Mouse (Mus musculus): ENCODE results near the gene Osbpl3. TPM values are rescaled to one million over a fixed set of nuclear protein-coding genes. Genes with fewer than 3 reads are reported as not detected.
A peak's percentile ranks its signal among the peaks of the same experiment; 100 is the strongest.

The Osbpl3 gene
- polyA plus RNA-seq, 1 experiment from 2014 or later: 6.2 TPM

DNA sequence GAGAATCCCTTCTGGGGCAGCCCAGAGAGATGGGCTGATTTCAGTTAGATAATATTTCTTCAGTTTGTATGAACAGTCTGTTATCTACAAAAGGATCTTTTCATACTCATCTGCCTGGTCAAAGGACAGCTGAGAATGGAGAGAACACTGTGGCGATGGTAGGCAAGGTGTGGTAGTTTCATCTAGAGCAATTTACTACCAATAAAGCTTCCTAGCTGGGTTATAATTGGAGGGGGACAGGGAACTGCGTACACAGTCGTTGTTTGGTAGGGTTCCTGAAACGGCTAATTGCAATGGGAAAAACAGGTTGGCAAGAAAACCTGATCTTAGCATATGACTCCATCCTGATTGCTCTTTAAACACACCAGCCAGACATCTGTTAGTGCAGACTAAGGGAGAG is 182.1 kb downstream of the Osbpl3 start:
- H3K9me3 ChIP-seq: no peaks in the 10 kb centered on the region
- H3K27me3 ChIP-seq (replicated peaks): no peaks in the 10 kb centered on the region
- no peaks in the 10 kb centered on the region for H3K4me1 ChIP-seq
- 89% methylated on average over 4 of the region's 4 CpGs for WGBS
- no peak for ATAC-seq (replicated peaks)
- H3K36me3 ChIP-seq (replicated peaks): no peaks in the 10 kb centered on the region
- H3K27ac ChIP-seq: no peak overlapping the region
- H3K9ac ChIP-seq: no peak overlapping the region
- H3K4me2 ChIP-seq: no peak overlapping the region
- H3K4me3 ChIP-seq: no peak overlapping the region

DNA sequence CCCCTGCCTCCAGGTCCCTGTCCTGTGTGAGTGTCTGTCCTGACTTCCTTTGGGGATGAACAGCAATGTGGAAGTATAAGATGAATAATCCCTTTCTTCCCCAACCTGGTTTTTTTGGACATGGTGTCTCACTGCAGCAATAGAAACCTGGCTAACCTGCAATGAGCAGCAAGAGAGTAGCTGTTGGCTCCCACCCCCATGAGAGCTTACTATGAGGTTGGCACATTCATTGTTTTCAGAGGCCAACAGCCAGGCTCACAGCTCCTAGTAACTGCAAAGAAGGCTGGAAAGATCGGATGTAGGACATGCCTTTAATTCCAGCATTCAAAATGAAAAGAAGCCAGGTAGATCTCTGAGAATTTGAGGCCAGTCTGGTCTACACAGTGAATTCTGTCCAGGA is 182.6 kb downstream of the Osbpl3 start:
- WGBS: 76% methylated on average over 1 of the region's 1 CpGs

DNA sequence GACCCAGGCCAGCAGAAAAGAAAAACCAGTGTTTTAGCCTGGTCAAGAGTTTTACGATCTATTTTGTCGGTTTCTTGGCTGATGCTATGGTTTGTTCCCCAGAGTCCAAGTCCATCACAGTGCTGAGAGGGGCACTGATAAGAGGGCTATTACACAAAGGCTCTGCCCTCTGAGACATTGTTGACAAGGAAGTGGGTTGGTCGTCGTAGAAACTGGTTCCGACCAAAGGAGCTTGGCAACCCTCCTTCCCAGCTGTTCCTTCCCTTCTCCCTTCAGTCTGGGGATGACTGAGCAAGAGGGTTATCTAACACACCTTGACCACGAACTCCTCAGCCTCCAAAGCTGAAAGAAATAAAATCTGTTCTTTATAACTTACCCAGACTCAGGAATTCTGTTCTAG is 192.3 kb downstream of the Osbpl3 start, which contains the start of gene Gsdme:
Gsdme (minus strand) TSS at position 193 of the 400 bp plus-strand sequence.
- no peak within 1 kb of the TSS for H3K4me2 ChIP-seq

More for the DNA sequence above, 182.6 kb downstream of the Osbpl3 start:
- Histone ChIP-seq H3K4me1 (no peaks in the 10 kb centered on the region), H3K27ac (no peak overlapping the region), H3K9ac (no peak overlapping the region), H3K27me3 (replicated peaks) (no peaks in the 10 kb centered on the region), H3K4me3 (no peak overlapping the region), H3K36me3 (replicated peaks) (no peaks in the 10 kb centered on the region), H3K4me2 (no peak overlapping the region), H3K9me3 (no peaks in the 10 kb centered on the region)
- ATAC-seq (replicated peaks): no peak

DNA sequence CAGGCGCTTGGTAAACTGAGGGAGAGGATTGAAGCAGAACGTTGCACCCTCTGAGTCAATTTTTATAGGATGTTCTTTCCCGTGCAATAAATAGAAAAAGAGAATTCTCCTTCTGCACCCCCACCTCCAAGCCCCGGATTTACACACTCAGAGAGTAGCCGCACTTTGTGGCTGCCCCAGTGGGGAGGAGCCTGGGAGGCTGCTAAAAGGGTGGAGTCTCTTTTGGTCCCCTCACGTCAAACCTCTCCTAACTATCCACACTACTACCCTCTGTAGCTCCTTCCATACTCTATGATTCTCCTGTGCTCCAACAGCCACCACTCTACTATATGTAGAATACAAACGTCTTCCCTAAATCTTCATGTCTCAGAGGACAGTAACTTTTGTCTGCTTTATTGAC is 193.7 kb downstream of the Osbpl3 start:
- Histone ChIP-seq H3K36me3 (replicated peaks) (no peaks in the 10 kb centered on the region), H3K27me3 (replicated peaks) (no peaks in the 10 kb centered on the region), H3K4me1 (peaks cover 25% of the 10 kb centered on the region), H3K4me3 (peak overlapping the region; percentile 53), H3K9me3 (no peaks in the 10 kb centered on the region), H3K9ac (peak overlapping the region; percentile 62; the same call in 1 of the 2 replicates), H3K27ac (peak overlapping the region; percentile 83; the same call in 1 of the 2 replicates), H3K4me2 (peak overlapping the region; percentile 67)
- no peak for ATAC-seq (replicated peaks)
- 26% methylated on average over 7 of the region's 7 CpGs for WGBS

More for the DNA sequence above, 192.3 kb downstream of the Osbpl3 start, which contains the start of gene Gsdme:
- Histone ChIP-seq H3K4me1 (peaks cover 25% of the 10 kb centered on the region), H3K9ac (no peak within 1 kb of the TSS), H3K36me3 (replicated peaks) (no peaks in the 10 kb centered on the region), H3K27me3 (replicated peaks) (no peaks in the 10 kb centered on the region), H3K27ac (no peak within 1 kb of the TSS), H3K9me3 (no peaks in the 10 kb centered on the region), H3K4me3 (no peak within 1 kb of the TSS)
- WGBS: 91% methylated on average over 6 of the region's 6 CpGs
- no peak for ATAC-seq (replicated peaks)

DNA sequence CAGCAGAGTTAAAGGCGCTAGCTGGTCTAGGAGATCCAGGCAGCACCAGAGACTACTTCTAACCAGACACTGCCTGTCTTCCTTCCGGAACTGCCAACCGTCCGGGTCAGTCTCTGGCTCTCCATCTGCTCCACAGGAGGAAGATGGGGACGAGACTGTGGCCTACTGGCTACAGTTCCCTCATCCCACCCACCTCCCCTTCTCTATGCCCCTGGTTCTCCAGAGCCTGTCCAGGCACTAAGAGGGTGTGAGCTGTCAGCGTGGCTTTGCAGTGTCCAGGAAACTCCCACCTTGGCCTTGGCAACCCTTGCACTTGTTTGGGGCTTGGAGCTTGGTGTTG is 194.1 kb downstream of the Osbpl3 start:
- Histone ChIP-seq H3K9me3 (no peaks in the 10 kb centered on the region), H3K4me1 (peaks cover 25% of the 10 kb centered on the region), H3K27ac (peak overlapping the region; percentile 83), H3K4me3 (peak overlapping the region; percentile 53), H3K36me3 (replicated peaks) (no peaks in the 10 kb centered on the region), H3K4me2 (peak overlapping the region; percentile 67), H3K9ac (peak overlapping the region; percentile 62), H3K27me3 (replicated peaks) (no peaks in the 10 kb centered on the region)
- no peak for ATAC-seq (replicated peaks)
- under 1% methylated on average over 6 of the region's 6 CpGs for WGBS

DNA sequence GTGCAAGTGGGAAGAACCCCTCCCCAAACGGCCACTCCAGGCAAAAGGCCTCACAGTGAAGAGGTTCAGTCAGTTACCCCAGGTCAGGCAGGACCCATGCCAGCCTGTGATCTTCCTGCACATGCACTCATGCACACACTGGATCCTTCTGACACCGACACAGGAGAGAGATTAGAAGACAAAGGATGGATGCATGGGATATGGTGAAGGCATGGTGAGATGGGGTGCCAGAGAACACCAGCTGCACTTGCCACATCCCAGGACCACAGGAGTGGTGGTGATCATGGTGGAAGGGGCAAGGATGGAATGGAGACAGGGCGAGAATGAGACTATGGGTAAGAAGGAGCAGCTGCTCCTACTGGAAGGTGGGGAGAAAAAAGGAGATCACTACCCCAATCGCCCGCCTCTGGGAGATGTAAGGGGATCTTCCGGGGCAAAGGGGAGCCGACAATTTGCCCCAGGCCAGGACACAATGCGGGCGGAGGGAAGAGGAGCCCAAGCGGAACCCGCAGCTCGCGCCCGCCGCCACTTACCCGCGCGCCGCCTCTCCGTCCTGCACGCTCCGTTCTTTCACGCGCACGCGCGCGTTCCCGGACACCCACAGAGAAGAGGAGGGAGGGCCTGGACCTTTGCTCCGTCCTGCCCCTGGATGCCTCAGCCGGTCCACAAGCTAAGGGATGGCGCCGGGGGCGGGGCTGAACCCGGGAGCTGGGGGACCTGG is 194.6 kb downstream of the Osbpl3 start:
- Histone ChIP-seq H3K9me3 (no peaks in the 10 kb centered on the region), H3K9ac (peak overlapping the region; percentile 62), H3K36me3 (replicated peaks) (no peaks in the 10 kb centered on the region), H3K4me2 (peak overlapping the region; percentile 67), H3K27me3 (replicated peaks) (no peaks in the 10 kb centered on the region), H3K4me3 (peak overlapping the region; percentile 53), H3K27ac (peak overlapping the region; percentile 83), H3K4me1 (peaks cover 25% of the 10 kb centered on the region)
- WGBS: 1% methylated on average over 35 of the region's 35 CpGs
- peak; percentile 95 for ATAC-seq (replicated peaks)

DNA sequence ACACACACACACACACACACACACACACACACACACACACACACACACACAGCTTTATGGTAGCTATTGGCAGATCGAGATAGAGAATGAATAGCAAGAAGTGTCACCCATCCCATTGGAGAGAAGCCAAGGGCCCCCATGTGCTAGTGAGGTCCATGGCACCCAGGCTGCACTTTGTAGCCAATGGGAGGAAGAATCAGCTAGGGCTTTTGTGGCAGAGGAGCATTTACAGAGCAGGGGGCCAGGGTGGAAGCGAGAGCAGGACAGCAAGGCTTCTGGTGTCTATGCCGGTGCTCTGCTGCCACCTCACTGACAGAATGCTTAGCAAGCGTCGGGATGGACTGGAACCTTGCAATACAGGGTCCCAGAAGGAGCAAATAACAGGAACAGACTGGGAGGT is 200.6 kb downstream of the Osbpl3 start:
- 78% methylated on average over 5 of the region's 5 CpGs for WGBS
- ATAC-seq (replicated peaks): no peak
- H3K27ac ChIP-seq: no peak overlapping the region

DNA sequence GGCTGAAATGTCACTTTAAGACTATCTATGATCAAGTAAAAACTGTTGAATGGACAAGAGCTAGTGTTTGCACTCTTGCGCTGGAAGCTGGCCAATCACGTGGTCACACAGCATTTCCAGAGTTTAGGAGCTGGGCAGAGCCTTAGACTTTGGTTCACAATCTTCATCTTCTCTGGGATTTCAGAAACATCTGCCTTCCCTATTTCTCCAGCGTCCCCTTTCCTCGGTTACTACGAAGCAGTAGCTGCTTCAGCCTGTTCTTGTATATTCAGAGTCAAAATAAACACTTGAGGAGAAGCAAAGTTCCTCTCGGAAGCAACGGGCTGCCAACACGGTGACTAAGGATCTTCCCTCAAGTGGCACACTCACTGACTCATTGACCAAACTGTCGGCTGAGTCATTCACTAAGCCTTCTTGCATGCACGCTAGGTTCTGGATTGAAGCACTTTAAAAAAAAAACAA is 201.2 kb downstream of the Osbpl3 start:
- Histone ChIP-seq H3K36me3 (replicated peaks) (no peaks in the 10 kb centered on the region), H3K27me3 (replicated peaks) (no peaks in the 10 kb centered on the region), H3K4me2 (no peak overlapping the region), H3K9ac (no peak overlapping the region), H3K9me3 (no peaks in the 10 kb centered on the region), H3K4me1 (peaks cover 4% of the 10 kb centered on the region), H3K27ac (no peak overlapping the region), H3K4me3 (no peak overlapping the region)
- no peak for ATAC-seq (replicated peaks)
- WGBS: 74% methylated on average over 10 of the region's 10 CpGs

More for the DNA sequence above, 200.6 kb downstream of the Osbpl3 start:
- H3K4me1 ChIP-seq: peaks cover 10% of the 10 kb centered on the region
- H3K4me3 ChIP-seq: no peak overlapping the region
- H3K27me3 ChIP-seq (replicated peaks): no peaks in the 10 kb centered on the region
- H3K9ac ChIP-seq: no peak overlapping the region
- no peak overlapping the region for H3K4me2 ChIP-seq
- no peaks in the 10 kb centered on the region for H3K9me3 ChIP-seq
- no peaks in the 10 kb centered on the region for H3K36me3 ChIP-seq (replicated peaks)

DNA sequence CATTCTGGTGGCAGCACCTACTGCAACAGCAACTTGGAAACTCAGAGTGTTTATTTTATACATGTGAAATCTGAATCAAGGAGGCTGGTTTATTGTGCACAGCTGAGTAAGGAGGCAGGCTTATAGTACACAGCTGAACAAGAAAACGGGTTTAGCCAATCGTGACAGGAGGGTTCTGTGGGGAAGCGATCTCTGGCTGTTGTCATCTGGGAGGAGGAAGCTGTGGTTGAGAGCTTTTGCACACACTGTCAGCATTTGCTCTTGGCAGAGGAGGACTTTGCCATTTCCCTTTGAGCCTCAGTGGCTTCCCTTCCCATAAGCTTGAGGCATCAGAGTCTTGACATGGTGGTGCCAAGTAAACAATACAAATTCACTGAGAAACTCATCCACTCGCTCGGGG is 203.3 kb downstream of the Osbpl3 start:
- Histone ChIP-seq H3K36me3 (replicated peaks) (no peaks in the 10 kb centered on the region), H3K4me2 (no peak overlapping the region), H3K9me3 (no peaks in the 10 kb centered on the region), H3K27ac (no peak overlapping the region), H3K4me1 (no peaks in the 10 kb centered on the region), H3K9ac (no peak overlapping the region), H3K27me3 (replicated peaks) (no peaks in the 10 kb centered on the region), H3K4me3 (no peak overlapping the region)
- no peak for ATAC-seq (replicated peaks)
- 77% methylated on average over 5 of the region's 5 CpGs for WGBS

DNA sequence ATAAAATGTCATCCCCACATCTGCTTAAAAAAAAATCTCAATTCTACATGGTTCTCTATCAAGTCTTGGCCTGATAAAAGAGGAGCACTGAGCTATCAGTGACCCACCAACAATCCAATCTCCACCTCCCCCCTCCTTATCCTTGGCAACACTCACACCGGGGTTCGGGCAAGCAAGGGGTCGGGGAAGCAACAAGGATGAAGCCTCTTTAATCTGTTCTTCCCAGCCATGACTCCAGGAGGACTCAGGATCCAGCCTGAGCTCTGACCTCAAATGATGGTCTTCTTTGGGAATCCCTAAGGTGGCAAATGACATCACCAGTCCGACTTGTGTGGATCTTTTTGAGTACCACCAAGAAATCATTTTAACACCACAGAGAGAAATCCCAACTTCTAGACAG is 208.2 kb downstream of the Osbpl3 start:
- H3K27me3 ChIP-seq (replicated peaks): no peaks in the 10 kb centered on the region
- no peak overlapping the region for H3K4me3 ChIP-seq
- no peaks in the 10 kb centered on the region for H3K9me3 ChIP-seq
- no peak overlapping the region for H3K27ac ChIP-seq
- ATAC-seq (replicated peaks): no peak
- H3K36me3 ChIP-seq (replicated peaks): no peaks in the 10 kb centered on the region
- H3K4me1 ChIP-seq: no peaks in the 10 kb centered on the region
- no peak overlapping the region for H3K4me2 ChIP-seq
- WGBS: 89% methylated on average over 4 of the region's 4 CpGs
- no peak overlapping the region for H3K9ac ChIP-seq

DNA sequence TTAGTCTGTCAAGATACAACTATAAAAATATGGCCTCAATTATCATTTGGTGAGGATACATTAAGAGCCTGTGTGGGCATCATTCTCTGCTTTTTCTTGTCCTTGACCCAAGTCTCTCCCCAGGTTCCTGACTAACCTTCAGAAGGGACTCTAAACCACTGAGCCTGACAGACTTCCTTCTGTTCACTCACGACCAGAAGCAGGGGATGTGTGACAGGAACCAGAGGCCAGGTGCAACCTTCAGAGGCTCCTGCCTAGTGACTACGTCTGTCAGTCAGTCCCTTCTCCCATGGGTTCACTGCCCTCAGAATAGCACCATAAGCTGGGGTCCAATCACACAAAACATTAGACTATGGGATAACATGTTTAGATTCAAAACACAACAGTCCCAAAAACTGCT is 208.6 kb downstream of the Osbpl3 start:
- H3K4me1 ChIP-seq: no peaks in the 10 kb centered on the region
- no peak overlapping the region for H3K27ac ChIP-seq
- H3K27me3 ChIP-seq (replicated peaks): no peaks in the 10 kb centered on the region
- H3K9ac ChIP-seq: no peak overlapping the region
- no peak for ATAC-seq (replicated peaks)
- WGBS: 74% methylated on average over 2 of the region's 2 CpGs
- no peaks in the 10 kb centered on the region for H3K9me3 ChIP-seq
- H3K4me2 ChIP-seq: no peak overlapping the region
- H3K36me3 ChIP-seq (replicated peaks): no peaks in the 10 kb centered on the region
- H3K4me3 ChIP-seq: no peak overlapping the region

DNA sequence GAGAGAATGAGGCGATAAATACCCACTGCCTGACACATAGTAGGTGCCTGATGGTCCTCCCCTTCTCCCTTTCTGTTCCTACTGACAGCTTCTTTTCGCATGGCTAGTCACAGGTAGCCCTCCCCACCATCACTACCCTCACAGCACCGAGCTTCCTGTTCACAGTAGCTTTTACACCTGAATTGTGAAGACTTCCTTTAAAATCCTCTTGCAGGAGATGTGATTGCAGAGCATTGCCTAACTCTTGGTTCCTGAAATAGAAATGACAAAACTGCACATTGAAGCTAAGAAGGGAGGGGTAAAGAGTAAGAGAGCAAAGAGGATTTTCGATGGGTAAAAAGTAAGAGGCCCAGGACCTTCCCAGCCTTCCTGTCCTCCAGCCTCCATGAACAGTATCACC is 211.0 kb downstream of the Osbpl3 start:
- 89% methylated on average over 4 of the region's 4 CpGs for WGBS
- ATAC-seq (replicated peaks): no peak

DNA sequence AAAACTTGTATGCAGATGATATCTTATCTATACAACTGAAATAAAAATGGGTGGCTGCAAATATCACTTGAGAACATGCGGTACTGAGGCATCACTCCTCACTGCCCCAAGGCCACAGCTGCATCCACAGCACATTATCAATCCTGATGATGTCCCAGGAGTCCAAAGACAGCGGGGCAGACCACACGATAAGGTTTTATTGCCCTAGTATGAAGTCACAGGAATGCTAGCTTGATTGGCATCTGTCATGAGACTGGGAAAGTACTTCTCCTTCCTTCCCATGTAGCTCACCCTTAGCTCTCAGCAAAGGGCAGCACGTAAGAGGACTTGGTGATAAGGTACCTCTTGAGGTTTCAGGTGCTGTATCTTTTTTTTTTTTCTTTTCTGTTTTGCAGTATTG is 211.9 kb downstream of the Osbpl3 start:
- H3K4me3 ChIP-seq: no peak overlapping the region
- H3K27me3 ChIP-seq (replicated peaks): no peaks in the 10 kb centered on the region
- no peak overlapping the region for H3K9ac ChIP-seq
- 67% methylated on average over 4 of the region's 4 CpGs for WGBS
- H3K4me2 ChIP-seq: no peak overlapping the region
- H3K9me3 ChIP-seq: no peaks in the 10 kb centered on the region
- no peak overlapping the region for H3K27ac ChIP-seq
- H3K36me3 ChIP-seq (replicated peaks): no peaks in the 10 kb centered on the region
- H3K4me1 ChIP-seq: no peaks in the 10 kb centered on the region
- no peak for ATAC-seq (replicated peaks)

More for the DNA sequence above, 211.0 kb downstream of the Osbpl3 start:
- Histone ChIP-seq H3K36me3 (replicated peaks) (no peaks in the 10 kb centered on the region), H3K4me3 (no peak overlapping the region), H3K27me3 (replicated peaks) (no peaks in the 10 kb centered on the region), H3K27ac (no peak overlapping the region), H3K4me2 (no peak overlapping the region), H3K9me3 (no peaks in the 10 kb centered on the region), H3K4me1 (no peaks in the 10 kb centered on the region), H3K9ac (no peak overlapping the region)
